Mouse (Mus musculus): ENCODE results near the gene L3mbtl4.

The L3mbtl4 gene

DNA sequence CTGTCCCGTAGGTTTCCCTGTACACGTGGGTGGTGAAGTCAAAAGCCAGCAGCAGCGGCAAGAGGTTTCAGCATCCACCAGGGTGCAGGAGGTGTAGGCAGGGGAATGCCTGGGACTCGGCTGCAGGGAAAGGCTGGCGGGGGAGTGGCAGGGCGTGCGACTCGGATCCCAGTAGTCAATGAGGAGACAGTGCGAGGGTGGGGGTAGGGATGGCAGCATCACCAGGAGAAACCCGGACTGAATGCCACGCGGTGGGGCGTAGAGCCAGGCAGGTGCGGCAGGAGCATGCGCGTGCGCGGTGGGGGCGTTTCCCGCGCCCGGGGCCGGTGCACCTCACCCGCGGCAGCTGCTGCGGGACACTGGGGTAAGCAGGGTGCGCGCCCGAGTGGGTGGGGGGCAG lies at the start of gene L3mbtl4:
L3mbtl4 (plus strand) TSS at position 271 of the 400 bp plus-strand sequence.
- no peak for DNase-seq (ENCODE audit: low read depth)

DNA sequence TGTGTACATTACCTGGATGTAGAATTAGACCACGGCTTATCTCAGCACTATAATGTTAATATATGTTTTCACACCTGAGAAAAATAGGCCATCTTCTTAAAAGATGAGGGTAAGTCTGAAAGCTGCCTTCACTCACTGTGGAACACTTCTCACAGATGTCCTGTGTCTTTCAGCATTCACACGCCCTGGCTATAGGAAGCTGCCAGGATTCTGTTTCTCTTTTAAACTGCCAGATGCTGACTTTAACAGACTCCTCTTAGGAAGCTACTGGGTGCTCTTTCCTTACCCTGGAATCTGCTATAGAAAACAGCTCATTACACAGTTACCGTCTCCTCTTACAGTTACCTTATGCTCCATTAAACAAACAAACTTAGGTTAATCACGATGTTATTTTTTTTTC lies 43.1 kb upstream of the L3mbtl4 start:
- DNase-seq (ENCODE audit: low read depth), result no peak

DNA sequence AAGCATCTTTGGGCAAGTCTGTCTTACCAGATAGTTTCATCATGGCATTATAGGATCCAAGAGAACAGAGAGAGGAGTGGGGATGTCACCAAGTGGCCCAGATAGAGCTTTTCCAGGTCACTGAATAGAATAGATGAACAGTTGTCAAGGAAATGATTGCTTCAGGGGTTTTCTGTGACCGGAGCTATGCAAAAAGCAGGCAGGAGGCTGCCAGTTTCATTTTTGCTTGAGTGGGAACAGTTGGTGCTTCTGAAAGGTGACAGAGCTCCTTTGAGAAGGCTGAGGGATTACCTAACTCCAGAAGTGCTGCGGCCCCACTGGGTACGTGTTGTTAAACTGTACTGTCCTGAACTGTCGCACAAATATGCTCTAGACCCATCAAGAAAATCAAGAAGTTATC lies 38.2 kb upstream of the L3mbtl4 start:
- no peak for DNase-seq (ENCODE audit: low read depth)

DNA sequence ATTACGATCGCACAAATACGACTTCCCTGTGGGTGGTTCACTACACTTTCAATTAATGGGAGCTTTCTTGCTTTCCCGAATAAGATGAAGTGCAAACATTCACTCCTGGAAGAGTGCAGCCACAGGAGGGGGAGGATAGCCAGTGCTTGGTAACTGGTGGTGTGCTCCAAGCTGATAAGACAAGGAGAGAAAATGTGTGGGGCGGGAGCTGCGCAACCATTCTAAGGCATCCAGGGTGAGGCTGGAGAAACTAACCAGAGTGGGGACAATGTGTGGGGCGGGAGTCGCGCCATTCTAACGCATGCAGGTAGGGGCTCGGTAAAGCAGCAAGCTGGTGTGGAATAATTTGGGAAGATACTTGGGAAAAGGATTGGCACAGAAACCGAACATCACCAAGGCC lies 36.6 kb upstream of the L3mbtl4 start:
- no peak for DNase-seq (ENCODE audit: low read depth)

DNA sequence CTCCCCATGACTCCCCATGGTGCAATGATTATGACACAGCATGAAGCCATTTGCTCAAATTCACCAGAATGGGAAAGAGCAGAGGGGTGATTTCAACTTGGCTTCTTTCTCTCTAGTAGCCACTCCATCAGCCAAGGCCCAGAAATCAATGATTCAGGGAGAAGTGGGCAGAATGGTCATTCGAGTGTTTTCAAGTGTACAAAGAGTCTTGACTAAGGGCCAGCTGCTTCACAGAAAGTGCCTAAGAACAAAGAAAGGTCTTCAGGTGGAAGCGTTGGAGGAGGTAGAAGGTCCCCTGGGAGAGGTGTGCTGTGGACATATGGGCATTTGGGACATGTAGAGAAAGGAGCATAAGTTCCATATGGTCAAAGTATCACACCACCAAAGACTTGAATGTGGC lies 33.4 kb upstream of the L3mbtl4 start:
- no peak for DNase-seq (ENCODE audit: low read depth)

DNA sequence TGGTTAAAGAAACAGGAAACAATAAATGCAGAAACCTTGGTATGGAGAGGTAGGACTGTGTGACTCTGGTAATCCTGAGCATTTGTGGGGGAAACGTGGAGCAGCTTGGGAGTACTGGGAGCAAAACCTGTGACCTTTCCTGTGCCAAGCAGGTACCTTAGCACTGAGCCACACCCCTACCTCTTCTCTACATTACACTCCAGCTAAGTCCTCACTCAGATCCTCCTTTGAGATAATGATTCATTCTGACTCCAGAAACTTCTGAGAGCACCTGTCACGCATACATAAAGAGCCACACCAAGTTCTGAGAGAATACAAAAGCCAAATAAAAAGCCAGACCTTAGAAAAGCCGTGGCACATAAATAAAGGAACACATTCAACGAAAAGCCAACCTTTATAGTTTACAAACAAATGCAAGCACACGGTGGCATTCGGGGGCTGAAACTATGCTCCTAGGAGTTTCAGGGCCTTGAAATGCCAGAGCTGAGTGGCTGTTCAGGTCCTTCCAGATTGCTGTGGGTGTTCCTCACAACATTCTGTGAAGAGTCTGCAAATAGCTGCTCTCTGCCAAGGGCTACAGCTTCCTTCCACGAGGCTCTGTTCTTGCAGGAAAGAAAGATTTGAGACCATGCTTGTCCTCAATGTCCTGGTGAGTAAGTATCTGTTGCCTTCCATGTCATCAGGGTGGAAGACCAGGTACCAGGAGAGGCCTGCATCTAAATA lies 8.6 kb upstream of the L3mbtl4 start:
- DNase-seq (ENCODE audit: low read depth), result no peak

DNA sequence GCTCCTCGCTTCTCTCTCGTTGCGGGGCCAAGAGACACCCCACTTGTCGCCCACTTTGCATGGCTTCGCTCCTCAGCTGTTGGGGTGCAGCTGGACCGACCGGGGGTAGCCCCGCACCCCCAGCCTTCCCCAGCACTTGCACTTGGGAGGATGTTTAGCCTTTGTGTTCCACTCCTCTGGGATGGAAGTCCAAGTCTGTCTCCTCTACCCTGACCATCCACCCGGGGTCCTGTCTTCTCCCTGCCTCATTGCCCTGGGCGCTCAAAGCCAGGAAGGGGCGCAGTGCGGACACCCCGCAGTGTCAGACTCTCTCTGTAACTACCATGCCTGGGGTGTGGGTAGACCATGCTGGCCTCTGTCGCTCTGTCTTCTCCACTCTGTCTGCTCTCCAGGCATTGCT lies 357 bp downstream of the L3mbtl4 start:
- no peak for DNase-seq (ENCODE audit: low read depth)

DNA sequence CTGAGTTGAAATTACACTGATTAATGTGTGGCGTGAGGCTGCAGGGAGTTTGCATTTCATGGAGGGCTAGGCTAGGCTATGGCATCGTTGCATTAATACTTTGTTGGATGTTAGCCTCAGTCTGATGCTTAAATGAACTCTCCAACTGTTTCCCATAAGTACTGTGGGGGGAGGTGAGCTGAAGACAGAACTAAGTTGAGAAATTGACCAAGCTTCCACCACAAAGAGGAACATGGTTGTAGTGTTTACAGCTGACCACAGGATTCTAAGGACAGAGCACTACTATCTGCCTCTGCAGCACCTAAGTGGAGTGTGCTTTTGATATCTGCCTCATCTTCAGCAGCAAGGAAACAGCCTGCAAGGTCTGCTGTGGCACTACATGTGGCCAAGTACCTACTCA lies 1.5 kb downstream of the L3mbtl4 start:
- DNase-seq (ENCODE audit: low read depth), result no peak

DNA sequence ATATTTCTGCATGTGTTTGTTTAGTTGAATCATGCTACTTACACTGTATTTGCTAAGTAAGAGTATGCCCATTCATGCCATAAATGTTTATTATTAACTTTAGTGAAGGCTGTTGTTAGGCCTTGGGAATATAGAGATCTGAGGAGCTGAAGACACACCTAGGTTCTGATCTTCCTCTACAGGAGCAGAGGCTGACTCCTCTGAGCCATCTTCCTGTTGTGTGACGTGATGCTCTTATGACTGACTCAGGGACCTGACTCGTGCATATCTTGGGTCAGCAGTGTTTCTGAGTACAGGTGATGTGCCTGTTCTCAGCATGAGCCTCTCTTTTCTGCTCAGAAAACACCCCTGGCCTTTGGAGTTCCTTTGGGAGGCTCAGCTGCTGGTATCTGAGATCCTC lies 7.3 kb downstream of the L3mbtl4 start:
- DNase-seq (ENCODE audit: low read depth), result no peak

DNA sequence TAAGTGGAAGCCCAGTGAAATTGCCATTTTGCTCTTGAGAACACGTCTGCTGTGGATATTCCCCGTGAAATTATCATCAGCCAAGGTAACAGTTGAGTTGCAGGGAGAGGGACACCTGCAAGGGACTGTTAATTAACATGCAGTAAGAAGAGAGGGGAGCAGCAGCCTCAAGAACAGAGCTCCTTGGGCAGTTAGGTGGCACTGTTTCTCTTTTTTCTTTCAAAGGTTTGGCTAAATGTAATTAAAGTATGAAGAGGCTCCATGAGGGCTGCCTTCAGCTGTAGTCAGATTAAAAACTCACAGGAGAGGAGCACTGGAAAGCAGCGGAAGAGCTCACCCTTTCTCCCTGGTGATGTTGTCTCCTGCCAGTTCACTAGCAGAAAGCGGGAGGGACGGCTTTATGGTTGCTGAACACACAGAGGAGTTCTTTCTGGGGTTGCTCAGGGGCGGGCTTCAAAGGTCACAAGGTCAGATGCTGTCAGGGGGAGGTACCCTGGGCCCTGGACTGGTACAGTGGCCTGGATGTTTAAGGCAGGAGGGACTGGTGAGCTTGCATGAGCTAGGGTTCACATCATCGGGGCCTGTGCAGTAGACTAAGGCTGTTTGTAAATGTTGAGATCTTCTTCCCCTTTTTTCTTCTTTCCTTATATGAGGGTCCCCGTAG lies 11.7 kb downstream of the L3mbtl4 start:
- DNase-seq (ENCODE audit: low read depth), result no peak

DNA sequence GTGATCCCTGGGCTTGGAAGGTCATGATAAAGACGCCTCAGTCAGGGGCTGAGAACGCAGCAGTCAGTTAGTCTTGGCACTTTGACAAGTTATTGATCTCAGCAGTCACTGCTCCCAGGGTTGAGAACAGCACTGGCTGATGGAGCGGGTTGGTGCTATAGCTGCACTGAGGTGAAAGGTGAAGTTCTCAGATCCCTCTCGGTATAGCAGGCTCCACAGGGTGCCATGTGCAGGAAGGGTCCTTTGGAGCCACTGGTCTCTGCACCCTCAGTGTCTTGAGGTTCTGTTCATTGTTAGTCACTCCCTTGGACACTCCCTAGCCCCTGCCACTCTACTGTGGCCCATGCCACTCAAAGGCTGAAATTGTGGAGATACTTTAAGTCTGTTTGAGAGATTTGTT lies 14.5 kb downstream of the L3mbtl4 start:
- no peak for DNase-seq (ENCODE audit: low read depth)

DNA sequence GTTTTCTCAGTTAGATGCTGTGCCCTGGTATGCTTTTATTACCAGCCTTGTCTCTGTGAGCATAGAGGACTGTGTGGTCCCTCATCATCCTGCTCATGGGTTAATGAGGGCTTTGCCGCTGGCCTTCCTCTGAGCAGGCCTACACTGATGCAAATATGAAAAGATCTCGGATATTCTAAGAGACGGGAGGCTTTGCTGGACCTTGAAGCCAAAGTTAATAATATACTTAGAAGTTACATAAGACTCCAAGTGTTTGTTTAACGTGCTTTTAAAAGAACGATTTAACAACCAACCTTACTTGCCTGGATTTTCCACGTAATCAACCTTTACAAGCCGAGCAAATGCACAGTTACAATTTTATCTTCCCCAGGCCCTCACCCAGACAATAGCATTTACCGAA lies 15.1 kb downstream of the L3mbtl4 start:
- DNase-seq (ENCODE audit: low read depth), result no peak

DNA sequence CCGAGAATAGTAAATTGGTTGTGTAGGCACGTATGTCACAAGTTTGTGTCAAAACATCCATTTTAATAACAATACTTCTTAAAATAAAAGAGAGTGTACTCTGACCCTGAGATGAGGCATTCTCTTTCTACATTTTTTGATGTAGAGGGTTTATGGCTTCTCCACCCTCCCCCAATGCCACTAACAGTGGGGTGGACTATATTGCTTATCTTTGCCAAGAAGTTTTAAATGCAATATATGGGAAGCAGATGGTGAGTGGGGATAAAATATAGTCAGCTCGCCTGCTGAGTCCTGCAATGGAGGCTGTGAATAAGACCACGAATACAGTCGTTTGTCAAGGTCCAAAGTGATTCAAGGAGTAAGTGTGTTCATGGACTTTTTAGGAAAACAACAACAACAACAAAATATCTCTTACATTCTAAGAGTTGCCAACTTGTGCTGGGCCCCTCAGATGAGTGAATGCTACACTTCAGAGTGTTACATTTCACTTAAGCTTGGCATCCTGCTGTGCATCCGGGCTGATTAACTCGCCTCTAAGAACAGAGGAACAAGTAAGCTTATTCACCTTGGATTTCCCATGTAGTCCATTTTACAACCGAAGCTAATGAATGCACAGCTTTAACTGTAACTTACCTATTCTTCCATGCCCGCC lies 18.2 kb downstream of the L3mbtl4 start:
- no peak for DNase-seq (ENCODE audit: low read depth)

DNA sequence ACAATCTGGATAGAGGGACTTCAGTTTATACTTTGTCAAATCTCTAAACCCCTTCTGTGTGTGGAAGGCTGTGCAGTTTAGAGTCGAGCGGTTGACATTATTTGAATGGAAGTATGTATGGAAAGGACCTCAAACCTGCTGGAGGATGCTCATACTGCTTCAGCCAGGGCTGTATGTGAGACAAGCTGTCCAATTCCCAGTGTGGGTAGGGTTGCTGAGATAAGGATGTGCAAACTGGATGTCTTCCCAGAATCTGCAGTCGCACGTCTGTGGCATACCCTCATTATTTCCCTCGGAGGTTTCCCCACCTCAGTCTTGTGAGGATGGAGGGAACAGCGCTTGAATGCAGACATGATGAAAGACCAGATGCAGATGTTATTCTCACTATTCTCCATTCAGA lies 34.8 kb downstream of the L3mbtl4 start:
- DNase-seq (ENCODE audit: low read depth), result no peak

DNA sequence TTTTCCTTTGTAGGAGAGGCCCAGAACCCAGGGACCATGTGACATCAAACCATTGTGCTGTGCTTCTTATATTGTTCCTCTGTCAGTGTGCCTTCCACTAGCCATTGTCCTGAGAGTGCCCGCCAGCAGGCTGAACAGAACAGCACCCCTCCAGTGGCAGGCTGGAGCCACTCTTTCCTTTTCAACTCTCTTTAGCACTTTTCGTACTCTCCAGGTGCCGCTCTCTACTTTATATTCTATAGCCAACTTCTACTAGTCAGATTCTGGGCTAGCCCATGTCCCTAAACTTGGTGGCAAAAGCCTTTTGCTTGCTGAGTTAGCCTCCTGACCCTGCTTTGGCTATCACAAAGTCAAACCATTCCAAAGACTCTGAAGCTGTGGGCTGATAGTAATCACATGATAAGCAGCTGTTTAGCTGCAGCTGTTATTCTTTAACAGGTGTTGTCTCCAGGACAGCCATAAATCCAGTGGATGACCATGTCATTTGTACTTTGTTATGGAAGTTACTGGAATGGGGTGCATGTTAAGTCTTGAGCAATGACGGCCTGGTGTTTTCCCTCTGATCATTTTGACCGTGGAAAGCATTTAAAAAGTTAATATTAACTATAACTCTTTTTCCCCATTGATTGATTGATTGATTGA lies 38.8 kb downstream of the L3mbtl4 start:
- no peak for DNase-seq (ENCODE audit: low read depth)

DNA sequence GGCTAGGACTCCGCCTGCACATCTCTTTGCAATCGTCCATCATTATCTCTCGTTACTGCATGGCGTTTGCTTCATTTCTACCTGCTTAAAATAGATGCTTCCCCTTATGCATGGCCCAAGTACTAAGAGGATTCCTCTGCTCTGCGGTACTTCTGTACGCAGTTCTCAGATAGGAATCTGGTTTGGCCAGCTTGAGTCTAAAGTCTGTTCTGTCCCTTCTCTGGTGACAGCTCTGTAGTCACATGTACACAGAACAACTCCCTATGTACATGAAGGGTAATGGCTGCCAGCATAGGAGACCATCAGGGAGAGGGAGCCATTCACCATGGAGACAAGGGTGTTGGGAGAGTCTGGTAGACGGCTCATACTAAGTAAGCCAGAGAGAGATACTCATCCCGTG lies 47.3 kb downstream of the L3mbtl4 start:
- no peak for DNase-seq (ENCODE audit: low read depth)

DNA sequence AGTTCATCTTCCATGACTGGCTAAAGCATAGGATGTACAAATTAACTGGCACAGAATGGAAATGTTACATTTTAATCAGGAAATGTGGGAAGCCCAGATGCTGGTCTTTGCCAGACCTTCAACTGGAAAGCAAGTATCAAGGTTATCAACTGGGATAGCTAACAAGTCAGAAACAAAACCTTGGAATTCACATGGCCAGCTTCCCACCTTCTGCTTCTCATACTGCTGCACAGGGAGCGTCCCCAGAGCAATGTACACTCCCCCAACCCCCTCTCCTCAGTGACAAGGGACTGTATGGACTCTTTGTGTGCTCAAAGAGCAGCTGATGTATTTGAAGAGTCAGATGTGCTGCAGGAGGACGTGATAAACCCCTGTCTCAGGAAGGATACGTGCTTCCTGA lies 49.0 kb downstream of the L3mbtl4 start:
- no peak for DNase-seq (ENCODE audit: low read depth)

DNA sequence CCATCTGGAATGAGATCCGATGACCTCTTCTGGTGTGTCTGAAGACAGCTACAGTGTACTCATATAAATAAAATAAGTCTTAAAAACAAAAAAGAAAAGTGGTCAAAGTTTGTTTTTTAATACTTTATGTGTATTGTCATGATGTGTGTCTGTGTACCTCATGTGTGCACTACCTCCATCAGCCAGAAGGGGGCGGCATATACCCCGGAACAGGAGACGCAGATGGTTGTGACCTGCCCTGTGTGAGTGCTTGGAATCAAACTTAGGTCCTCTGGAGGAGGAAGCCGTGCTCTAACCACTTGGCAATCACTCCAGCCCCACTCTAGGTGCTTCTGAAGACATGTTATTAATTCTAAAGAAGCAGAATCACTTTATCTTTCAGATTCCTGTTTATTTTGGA lies 58.6 kb downstream of the L3mbtl4 start:
- no peak for DNase-seq (ENCODE audit: low read depth)

DNA sequence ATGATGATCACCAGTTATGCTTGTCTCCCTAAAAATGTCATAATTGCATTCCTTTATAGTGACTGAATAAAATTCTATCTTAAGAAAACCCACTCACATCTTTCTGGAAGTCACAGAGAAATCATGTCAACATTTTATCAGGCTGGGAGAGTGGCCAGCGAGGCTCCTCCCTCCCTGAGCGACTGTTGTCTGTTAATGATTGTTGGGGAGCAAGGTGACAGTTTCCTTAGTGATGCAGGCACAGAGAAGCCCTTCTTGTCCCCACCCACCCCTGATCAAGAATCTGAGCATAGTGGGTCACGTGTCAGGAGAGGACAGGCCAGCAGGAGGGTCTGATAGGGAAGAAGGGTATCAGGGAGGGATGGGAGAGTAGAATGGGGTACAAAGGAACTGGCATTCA lies 59.8 kb downstream of the L3mbtl4 start:
- DNase-seq (ENCODE audit: low read depth), result no peak

DNA sequence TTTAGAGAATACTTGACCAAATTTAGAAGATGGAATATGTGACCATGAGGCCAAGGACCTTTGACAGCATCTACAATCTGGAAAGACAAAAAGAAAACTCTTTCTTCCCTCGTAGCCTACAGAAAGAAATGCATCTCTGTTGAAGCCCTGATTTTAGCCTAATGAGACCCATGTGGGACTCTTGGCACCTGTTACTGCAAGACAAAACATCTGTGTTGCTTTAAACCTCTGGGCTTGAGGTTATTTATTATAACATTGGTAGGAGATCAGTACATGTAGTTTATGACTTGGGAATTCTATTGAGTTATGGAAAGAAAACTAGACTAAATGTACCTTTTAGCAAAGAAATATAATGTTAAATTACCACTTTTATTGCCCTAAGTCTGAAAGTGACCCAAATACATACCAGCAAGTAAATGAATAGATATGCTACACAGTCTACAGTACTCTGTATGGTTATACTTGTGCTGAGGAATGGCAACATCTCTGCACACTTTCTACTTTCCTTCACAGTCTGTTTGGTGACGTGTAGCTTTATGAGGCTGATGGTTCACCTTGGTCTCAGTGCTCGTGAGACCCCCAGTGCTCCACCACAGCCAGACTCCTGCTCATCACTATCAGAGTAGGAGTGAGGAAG lies 65.4 kb downstream of the L3mbtl4 start:
- DNase-seq (ENCODE audit: low read depth), result no peak

DNA sequence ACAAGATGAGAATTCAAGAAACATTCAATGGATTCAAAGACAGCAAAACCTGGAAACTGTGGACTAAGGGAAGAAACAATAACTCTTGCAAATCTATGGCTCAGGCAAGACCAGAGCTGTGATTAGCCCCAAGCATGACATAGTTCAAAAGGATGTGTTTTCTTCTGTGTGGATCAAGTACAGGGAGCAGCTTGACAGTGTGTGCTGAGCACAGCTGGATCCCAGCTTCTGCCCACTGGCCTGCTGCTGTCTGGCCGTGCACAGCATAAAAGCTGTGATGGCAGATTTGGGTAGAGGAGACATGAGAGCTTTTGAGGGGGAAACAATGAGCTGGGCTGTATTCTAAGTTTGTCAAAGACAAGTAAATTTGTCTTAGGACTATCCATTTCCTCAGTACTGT lies 84.1 kb downstream of the L3mbtl4 start:
- DNase-seq (ENCODE audit: low read depth), result no peak

DNA sequence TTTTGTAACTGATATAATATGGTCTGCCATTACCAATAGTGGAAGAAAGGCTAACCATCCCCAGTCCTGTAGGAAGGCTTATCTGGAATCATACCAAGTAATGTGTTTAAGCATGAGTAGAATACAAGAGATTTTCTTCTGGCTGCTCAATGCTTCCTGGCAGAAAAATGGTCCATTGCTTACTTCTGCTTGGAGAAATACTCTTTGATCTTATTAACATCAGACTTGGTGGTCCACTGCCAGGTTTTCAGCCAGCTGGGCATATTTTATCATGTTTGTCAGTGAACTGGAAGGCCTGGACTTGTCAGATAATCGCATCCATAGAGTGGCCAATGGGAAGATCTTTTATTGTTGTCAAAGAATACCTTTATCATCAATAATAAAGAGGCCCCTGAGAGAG lies 97.5 kb downstream of the L3mbtl4 start:
- no peak for DNase-seq (ENCODE audit: low read depth)

DNA sequence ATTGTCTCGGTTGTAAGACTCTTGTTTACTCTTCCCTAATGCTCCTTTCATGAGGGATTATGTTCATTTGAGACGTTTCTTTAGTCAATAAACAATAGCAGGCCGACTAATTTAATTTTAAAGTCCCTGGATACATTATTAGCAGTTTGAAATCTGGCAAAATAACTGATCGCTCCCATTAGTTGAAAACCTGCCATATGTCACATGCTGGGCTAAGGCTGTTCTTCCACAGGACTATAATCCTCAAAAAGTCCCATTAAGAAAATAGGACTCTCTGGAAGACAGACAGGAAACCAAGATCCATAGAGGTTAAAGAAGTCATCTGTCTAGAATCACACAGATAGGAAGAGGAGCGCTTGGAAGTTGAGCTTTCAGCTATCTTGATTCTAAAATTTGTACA lies 114.9 kb downstream of the L3mbtl4 start:
- no peak for DNase-seq (ENCODE audit: low read depth)
